Comparison of ENCODE assay signal across 27 mouse cellular contexts in genomic region chr7:110933329-110933728, GRCm38 (mm10). TPM values are rescaled to one million over a fixed set of nuclear protein-coding genes. Genes with fewer than 3 reads are reported as not detected.
A peak's percentile ranks its signal among the peaks of the same experiment; 100 is the strongest.
DNase-seq lines count a peak whose midpoint lies in the region; ATAC-seq and TF ChIP-seq lines count a peak whose summit lies in the region.
"Had no signal": no experiment of that assay in that cellular context is flagged by ENCODE, and none has a peak within 500 bp of the region (broad histone marks: within the 10 kb centered on the region; RNA-seq: fewer than 3 reads in every experiment).

No protein-coding gene starts in this region.

- H3K4me1 ChIP-seq in liver, embryonic 12.5 days: peaks cover 18% of the 10 kb centered on the region
- H3K4me1 ChIP-seq in liver, postnatal 0 days (ENCODE audit: insufficient read depth): no peaks in the 10 kb centered on the region; the same call in 1 of the 2 replicates
- H3K4me1 ChIP-seq: embryonic facial prominence, embryonic 10.5 days; embryonic facial prominence, embryonic 13.5 days; forebrain, embryonic 12.5 days; forebrain, embryonic 15.5 days; hindbrain, embryonic 12.5 days; hindbrain, embryonic 15.5 days had no signal

- H3K27ac ChIP-seq in liver, embryonic 12.5 days: no peak overlapping the region
- no peak overlapping the region for H3K27ac ChIP-seq in liver, postnatal 0 days (ENCODE audit: low read depth)
- H3K27ac ChIP-seq: embryonic facial prominence, embryonic 10.5 days; embryonic facial prominence, embryonic 13.5 days; forebrain, embryonic 12.5 days; forebrain, embryonic 15.5 days; gastrocnemius, adult 2 months; hindbrain, embryonic 12.5 days; hindbrain, embryonic 15.5 days had no signal

- no peaks in the 10 kb centered on the region for H3K36me3 ChIP-seq in liver, embryonic 12.5 days
- H3K36me3 ChIP-seq in liver, postnatal 0 days (replicated peaks; ENCODE audit: insufficient read depth, low read length): no peaks in the 10 kb centered on the region
- H3K36me3 ChIP-seq: embryonic facial prominence, embryonic 10.5 days; embryonic facial prominence, embryonic 13.5 days; forebrain, embryonic 12.5 days; forebrain, embryonic 15.5 days; G1E; hindbrain, embryonic 12.5 days; hindbrain, embryonic 15.5 days had no signal

- no peak for DNase-seq in liver, postnatal 0 days
- peak; percentile 31 for DNase-seq in lung, postnatal 25 days (ENCODE audit: low spot score)
- no peak for DNase-seq in lung, postnatal 14 days
- peak; percentile 25 for DNase-seq in NIH3T3 (ENCODE audit: low read depth)
- DNase-seq in adrenal gland, adult 8-10 months: no peak
- DNase-seq: adrenal gland, adult 2 months; adrenal gland, postnatal 25 days; B cell, adult 2 months; cerebellum, adult 11-12 months; cerebellum, adult 8-10 months; cerebellum, postnatal 10 days; cerebellum, postnatal 36 days; embryo, embryonic 11 days; gastrocnemius, adult 2 months; gastrocnemius, postnatal 14 days; heart, adult 11 months had no signal

- no peak overlapping the region for H3K4me3 ChIP-seq in liver, embryonic 12.5 days
- no peak overlapping the region for H3K4me3 ChIP-seq in liver, postnatal 0 days (ENCODE audit: low read depth, low read length)
- H3K4me3 ChIP-seq: embryonic facial prominence, embryonic 10.5 days; embryonic facial prominence, embryonic 13.5 days; erythroblast, embryonic 14.5 days; forebrain, embryonic 12.5 days; forebrain, embryonic 15.5 days; gastrocnemius, adult 2 months; hindbrain, embryonic 12.5 days; hindbrain, embryonic 15.5 days had no signal

- H3K9me3 ChIP-seq in liver, embryonic 12.5 days (replicated peaks): no peaks in the 10 kb centered on the region
- no peaks in the 10 kb centered on the region for H3K9me3 ChIP-seq in liver, postnatal 0 days (ENCODE audit: low read length)
- H3K9me3 ChIP-seq: embryonic facial prominence, embryonic 10.5 days; embryonic facial prominence, embryonic 13.5 days; forebrain, embryonic 12.5 days; forebrain, embryonic 15.5 days; G1E; hindbrain, embryonic 12.5 days; hindbrain, embryonic 15.5 days had no signal

- WGBS in liver, embryonic 12.5 days (ENCODE audit: insufficient replicate concordance): 53% methylated on average over 3 of the region's 3 CpGs
- 67% methylated on average over 3 of the region's 3 CpGs for WGBS in liver, postnatal 0 days (ENCODE audit: insufficient replicate concordance)

- TF ChIP-seq EP300 in liver, postnatal 0 days (IDR thresholded peaks at IDR 0.05; ENCODE audit: low read depth): no peak

- no peak overlapping the region for H3K4me2 ChIP-seq in liver, embryonic 12.5 days
- no peak overlapping the region for H3K4me2 ChIP-seq in liver, postnatal 0 days (ENCODE audit: low read depth, low read length)
- H3K4me2 ChIP-seq: embryonic facial prominence, embryonic 13.5 days; forebrain, embryonic 12.5 days; forebrain, embryonic 15.5 days; heart, embryonic 11.5 days; hindbrain, embryonic 12.5 days; hindbrain, embryonic 15.5 days had no signal

- no peaks in the 10 kb centered on the region; the same call in 1 of the 2 replicates for H3K27me3 ChIP-seq in liver, embryonic 12.5 days (replicated peaks)
- H3K27me3 ChIP-seq in liver, postnatal 0 days (ENCODE audit: insufficient read depth, low read length): no peaks in the 10 kb centered on the region
- H3K27me3 ChIP-seq: forebrain, embryonic 12.5 days; forebrain, embryonic 15.5 days; hindbrain, embryonic 12.5 days; hindbrain, embryonic 15.5 days had no signal

- no peak for TF ChIP-seq CTCF in liver, postnatal 0 days (IDR thresholded peaks at IDR 0.05; ENCODE audit: low read depth)

- no peak overlapping the region for H3K9ac ChIP-seq in liver, embryonic 12.5 days
- no peak overlapping the region for H3K9ac ChIP-seq in liver, postnatal 0 days (replicated peaks)
- H3K9ac ChIP-seq: embryonic facial prominence, embryonic 13.5 days; forebrain, embryonic 12.5 days; forebrain, embryonic 15.5 days; hindbrain, embryonic 12.5 days; hindbrain, embryonic 15.5 days had no signal

- ATAC-seq in liver, embryonic 12.5 days: peak; percentile 35; the same call in 1 of the 2 replicates
- no peak for ATAC-seq in liver, postnatal 0 days
- ATAC-seq: forebrain, embryonic 15.5 days had no signal

RNA-seq across cellular contexts. Expression of gene Mrvi1, which starts 48.9 kb away (rescaled TPM):
- polyA plus RNA-seq in liver, embryonic 12.5 days (2016; fragmentation: Nextera tagmentation; extraction: Ambion mirVana): 14.7 and 14.9 TPM in 2 replicates
- 5.3 and 8.4 TPM in 2 replicates for polyA plus RNA-seq in liver, postnatal 0 days (2015; fragmentation: Nextera tagmentation; extraction: Ambion mirVana)
- total RNA-seq in adrenal gland, adult 8-10 months (2022): 10 to 100 TPM; 11.5 to 16.7 (median 13.7) TPM
- total RNA-seq: CH12.LX had no signal

Comparison
In these comparisons a context has a peak if more than half of its experiments do, and no peak if none do; other contexts are left out.
1. DNase-seq: peak in lung, postnatal 25 days (single experiment) and NIH3T3 (single experiment); none in liver, postnatal 0 days (single experiment), lung, postnatal 14 days (single experiment) and adrenal gland, adult 8-10 months (single experiment).